Mouse (Mus musculus) left cerebral cortex, postnatal 10 days (tissue): Measurements from ENCODE around the gene Gm4567. TPM values are rescaled to one million over a fixed set of nuclear protein-coding genes. Genes with fewer than 3 reads are reported as not detected.
"Not testable (repeated sequence)": the region's sequence is repeated elsewhere in the genome, so short reads cannot be mapped to it uniquely, and the experiment has no call there.

Experiments
- DNase-seq, 2 experiments: peaks; one replicate each; pipeline ENCODE4 v3.0.0; 2021 to 2022; ENCODE audit warnings: low spot score in 2 of 2, mixed read lengths in 1 of 2; ENCODE audit errors: extremely low spot score in 1 of 2
- intact Hi-C: fragments of 180-260 bp; cut with DNase I; formaldehyde crosslinking; loops from one replicate; pipeline ENCODE4 v1.15.1; 2025
- total RNA-seq, 2 experiments: library from RNA; stranded (reverse); gene quantifications; 2 replicates each; pipeline ENCODE4 v1.2.3; 2021

Gm4567 gene
- not detected for total RNA-seq

DNA sequence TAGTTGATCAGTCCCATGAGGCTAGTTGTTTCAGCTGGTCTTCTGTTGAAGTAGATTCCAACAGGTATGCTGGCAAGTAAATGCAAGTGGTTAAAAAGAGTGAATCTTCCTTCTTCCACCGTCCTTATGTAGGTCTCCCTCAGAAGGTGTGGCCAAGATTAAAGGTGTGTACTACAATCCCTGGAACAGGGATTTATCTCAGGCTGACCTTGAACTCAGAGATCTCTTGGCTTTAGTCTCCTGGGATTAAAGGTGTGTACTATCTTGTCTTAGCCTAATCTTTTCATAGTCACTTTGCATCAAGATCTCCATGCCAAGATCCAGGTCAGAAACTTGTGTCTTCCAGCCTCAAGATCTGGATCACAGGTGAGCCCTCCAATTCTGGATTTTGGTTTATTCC, at the start of gene Gm4567:
Gm4567 (minus strand) TSS at position 101 of the 400 bp plus-strand sequence.
- intact Hi-C loops, DNase-seq: not testable (repeated sequence)

DNA sequence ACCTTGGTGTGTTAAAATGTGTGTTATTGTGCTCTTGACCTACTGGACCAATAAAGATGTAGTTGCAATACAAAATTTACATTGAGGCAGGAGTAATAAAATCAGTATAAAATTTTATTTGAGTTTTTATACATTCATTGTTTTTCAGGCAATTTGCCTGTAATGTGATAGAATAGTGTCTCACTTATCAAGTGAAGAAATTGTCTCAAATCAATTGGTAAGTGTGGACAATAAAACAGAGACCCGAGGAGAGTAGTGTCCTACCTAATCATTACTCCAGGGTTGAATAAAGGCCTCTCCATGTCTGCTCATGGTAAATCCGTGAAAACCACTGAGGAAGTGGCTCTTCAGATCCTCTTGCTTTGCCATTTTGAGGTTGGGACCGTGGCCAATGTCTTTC, 41.9 kb upstream of the Gm4567 start, which contains the start of gene Vmn1r157:
Vmn1r157 (plus strand) TSS at position 301 of the 400 bp plus-strand sequence.
- intact Hi-C loops, DNase-seq: not testable (repeated sequence)

DNA sequence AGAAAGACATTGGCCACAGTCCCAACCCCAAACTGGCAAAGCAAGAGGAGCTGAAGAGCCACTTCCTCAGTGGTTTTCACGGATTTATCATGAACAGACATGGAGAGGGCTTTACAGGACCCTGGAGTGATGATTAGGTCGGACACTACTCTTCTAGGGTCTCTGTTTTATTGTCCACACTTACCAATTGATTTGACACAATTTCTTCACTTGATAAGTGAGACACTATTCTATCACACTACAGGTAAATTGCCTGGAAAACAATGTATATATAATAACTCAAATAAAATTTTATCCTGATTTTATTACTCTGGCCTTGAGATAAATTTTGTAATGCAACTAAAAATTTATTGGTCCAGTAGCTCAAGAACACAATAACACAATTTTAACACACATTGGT, 27.3 kb downstream of the Gm4567 start, which contains the start of gene Gm8693:
Gm8693 (minus strand) TSS at position 101 of the 400 bp plus-strand sequence.
- intact Hi-C loops, DNase-seq: not testable (repeated sequence)

Other genes with a start within 250 kb of the Gm4567 start
- gene Vmn1r151, start 220.0 kb downstream of the Gm4567 start, total RNA-seq = not detected
- gene Vmn1r152, start 196.7 kb downstream of the Gm4567 start, total RNA-seq = not detected
- not detected for gene Gm8677, start 184.8 kb downstream of the Gm4567 start, total RNA-seq
- gene Gm4201, start 154.4 kb downstream of the Gm4567 start, total RNA-seq = not detected
- not detected for gene Gm4565, start 131.6 kb downstream of the Gm4567 start, total RNA-seq
- gene Vmn1r155, start 61.7 kb downstream of the Gm4567 start, total RNA-seq = not detected
- gene Gm8693, start 27.4 kb downstream of the Gm4567 start, total RNA-seq = not detected
- not detected for gene Vmn1r157, start 42.0 kb upstream of the Gm4567 start, total RNA-seq
- not detected for gene Vmn1r158, start 71.1 kb upstream of the Gm4567 start, total RNA-seq
- gene Vmn1r159, start 123.9 kb upstream of the Gm4567 start, total RNA-seq = not detected
- gene Vmn1r160, start 151.5 kb upstream of the Gm4567 start, total RNA-seq = not detected